Mouse (Mus musculus) testis, postnatal 10 days (tissue): Measurements from ENCODE around the gene Rapgef5.

Experiments used
- DNase-seq: peaks from one replicate; pipeline ENCODE4 v3.0.0; 2021; ENCODE audit warnings: low spot score

The Rapgef5 gene

GRCm38 (mm10) chr12:117674511-117674910 lies 158.2 kb downstream of the Rapgef5 start:
- no peak for DNase-seq

- DNase-seq, result no peak
Observed at GRCm38 (mm10) chr12:117676265-117676664, 160.0 kb downstream of the Rapgef5 start.

GRCm38 (mm10) chr12:117678916-117679315 lies 162.6 kb downstream of the Rapgef5 start:
- DNase-seq, result no peak

GRCm38 (mm10) chr12:117679795-117680194 lies 163.5 kb downstream of the Rapgef5 start:
- DNase-seq, result no peak

- peak; percentile 48 for DNase-seq
Observed at GRCm38 (mm10) chr12:117681273-117681672, 165.0 kb downstream of the Rapgef5 start.

GRCm38 (mm10) chr12:117683377-117683776 lies 167.1 kb downstream of the Rapgef5 start:
- no peak for DNase-seq

- no peak for DNase-seq
Observed at GRCm38 (mm10) chr12:117683984-117684383, 167.7 kb downstream of the Rapgef5 start.

- DNase-seq, result no peak
Observed at GRCm38 (mm10) chr12:117684788-117685187, 168.5 kb downstream of the Rapgef5 start.

GRCm38 (mm10) chr12:117685336-117685735 lies 169.1 kb downstream of the Rapgef5 start:
- DNase-seq, result no peak

GRCm38 (mm10) chr12:117686732-117687131 lies 170.5 kb downstream of the Rapgef5 start:
- no peak for DNase-seq

GRCm38 (mm10) chr12:117688655-117689548 lies 172.6 kb downstream of the Rapgef5 start:
- peak; percentile 57 for DNase-seq

GRCm38 (mm10) chr12:117691336-117691735 lies 175.1 kb downstream of the Rapgef5 start:
- DNase-seq, result no peak

GRCm38 (mm10) chr12:117692775-117693174 lies 176.5 kb downstream of the Rapgef5 start:
- DNase-seq, result no peak

GRCm38 (mm10) chr12:117699950-117700665 lies 183.8 kb downstream of the Rapgef5 start:
- no peak for DNase-seq

- no peak for DNase-seq
Observed at GRCm38 (mm10) chr12:117700927-117701326, 184.6 kb downstream of the Rapgef5 start.

- DNase-seq, result no peak
Observed at GRCm38 (mm10) chr12:117702291-117702690, 186.0 kb downstream of the Rapgef5 start.

GRCm38 (mm10) chr12:117702928-117703327 lies 186.6 kb downstream of the Rapgef5 start:
- DNase-seq, result no peak

GRCm38 (mm10) chr12:117703413-117703812 lies 187.1 kb downstream of the Rapgef5 start:
- no peak for DNase-seq

GRCm38 (mm10) chr12:117705308-117705707 lies 189.0 kb downstream of the Rapgef5 start:
- DNase-seq, result no peak

GRCm38 (mm10) chr12:117709280-117709679 lies 193.0 kb downstream of the Rapgef5 start:
- DNase-seq, result no peak

GRCm38 (mm10) chr12:117712474-117712873 lies 196.2 kb downstream of the Rapgef5 start:
- DNase-seq, result no peak

GRCm38 (mm10) chr12:117713616-117714015 lies 197.3 kb downstream of the Rapgef5 start:
- no peak for DNase-seq
